Mouse (Mus musculus): Measurements from ENCODE around the gene Ctsh.

DNA sequence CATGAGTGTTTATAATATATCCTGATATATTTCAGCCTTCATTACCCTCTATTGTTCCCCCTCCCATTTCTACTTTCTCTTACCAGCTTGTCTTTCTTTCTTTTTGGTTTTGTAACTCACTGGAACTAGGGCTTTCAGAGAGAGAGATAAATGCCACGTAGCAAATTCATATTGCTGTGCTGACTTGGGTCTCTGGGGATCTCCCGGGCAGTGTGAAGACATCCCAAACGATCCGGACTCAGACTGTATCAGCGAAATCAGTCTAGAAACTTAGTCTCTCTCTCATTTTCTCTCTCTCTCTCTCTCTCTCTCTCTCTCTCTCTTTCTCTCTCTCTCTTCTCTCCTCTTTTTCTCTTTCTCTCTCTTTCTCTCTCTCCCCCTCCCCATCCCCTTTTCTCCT, 1.5 kb downstream of the Ctsh start:
- no peak for TF ChIP-seq CTCF (IDR thresholded peaks at IDR 0.05; ENCODE audit: low read depth)
- TF ChIP-seq EP300 (IDR thresholded peaks at IDR 0.05; ENCODE audit: low read depth), result no peak

Measured in liver, embryonic 14.5 days (tissue).